Mouse (Mus musculus): Measurements from ENCODE around the gene Mapk8.

DNA sequence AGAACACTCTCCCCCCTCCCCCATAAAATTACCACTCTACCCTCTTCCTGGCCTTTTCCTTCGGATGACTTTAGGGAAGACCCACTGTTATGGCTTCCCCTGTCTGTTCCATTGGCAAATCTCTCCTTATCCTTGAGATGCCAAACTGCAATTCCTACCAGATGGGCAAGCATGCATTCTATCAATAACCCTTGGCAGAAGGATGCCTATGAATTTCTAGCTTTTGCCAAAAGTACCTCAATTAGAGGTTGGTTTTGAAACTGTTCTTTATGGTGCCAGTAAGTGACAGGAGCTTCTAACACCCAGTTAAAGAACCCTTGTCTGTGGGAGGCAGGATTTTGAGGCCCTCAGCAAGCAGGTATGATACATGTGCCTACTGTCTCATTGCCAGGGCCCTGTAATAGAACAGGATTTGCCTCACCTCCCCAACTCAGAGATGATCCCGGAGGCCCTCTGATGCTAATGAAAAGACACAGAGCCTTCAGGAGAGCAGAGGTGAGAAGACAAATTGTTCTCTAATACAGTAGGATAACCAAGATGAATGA, 2.4 kb upstream of the Mapk8 start:
- TF ChIP-seq CTCF (IDR thresholded peaks at IDR 0.05; ENCODE audit: borderline replicate concordance, insufficient read depth, low read length) (no peak), POLR2A (IDR thresholded peaks at IDR 0.05; ENCODE audit: low read depth, low read length) (no peak)

Measured in embryonic fibroblast, embryonic 13.5 days (primary cell).